Mouse (Mus musculus): ENCODE data around the gene Akr1a1. TPM values are rescaled to one million over a fixed set of nuclear protein-coding genes. Genes with fewer than 3 reads are reported as not detected.

Gene Akr1a1
- polyA plus RNA-seq, 2 experiments: 194 to 275 TPM

DNA sequence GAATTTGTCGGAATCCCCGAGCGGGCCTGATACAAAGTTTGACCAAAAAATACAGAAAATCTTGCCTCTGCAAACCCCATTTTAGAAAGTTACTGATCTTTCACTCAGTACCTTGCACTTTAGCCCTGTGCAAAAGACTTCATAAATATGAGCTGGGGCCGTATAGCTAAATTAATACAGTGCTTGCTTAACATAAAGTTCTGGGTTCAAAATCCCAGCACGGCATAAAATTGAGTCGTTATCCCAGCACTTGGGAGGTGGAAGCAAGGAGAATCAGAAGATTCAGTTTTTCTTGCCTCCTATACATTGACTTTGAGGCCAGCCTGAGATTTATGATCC is 286 bp upstream of the Akr1a1 start:
- H3K9me3 ChIP-seq (ENCODE audit: control insufficient read depth, low read length): no peaks in the 10 kb centered on the region
- 11% methylated on average over 6 of the region's 6 CpGs for WGBS (ENCODE audit: insufficient replicate concordance)
- H3K4me2 ChIP-seq (ENCODE audit: low read depth): peak overlapping the region; percentile 84
- peak overlapping the region; percentile 18 for H3K27ac ChIP-seq
- no peak for TF ChIP-seq EP300 (IDR thresholded peaks at IDR 0.05; ENCODE audit: low read depth)
- TF ChIP-seq CTCF (IDR thresholded peaks at IDR 0.05; ENCODE audit: low read depth): no peak
- H3K27me3 ChIP-seq (ENCODE audit: control insufficient read depth, insufficient read depth, low read length): no peaks in the 10 kb centered on the region
- H3K36me3 ChIP-seq (replicated peaks; ENCODE audit: control insufficient read depth, insufficient read depth, low read depth): peaks cover 3% of the 10 kb centered on the region; the same call in 1 of the 2 replicates
- peaks cover 17 to 26% of the 10 kb centered on the region in 2 experiments for H3K4me1 ChIP-seq (replicated peaks; ENCODE audit: control insufficient read depth in 2 of 2, insufficient read depth in 2 of 2, low read length in 1 of 2)
- H3K4me3 ChIP-seq (ENCODE audit: insufficient read depth in 1 of 2, low read depth in 2 of 2, low read length in 2 of 2): peak overlapping the region; percentile 85 to 97
- H3K9ac ChIP-seq (replicated peaks): peak overlapping the region; percentile 92
- ATAC-seq (ENCODE audit: insufficient read depth): peak; percentile 5; the same call in 1 of the 2 replicates
- no peak for DNase-seq (ENCODE audit: low read depth in 3 of 3, low spot score in 3 of 3)

- Histone ChIP-seq H3K4me3 (ENCODE audit: insufficient read depth in 1 of 2, low read depth in 2 of 2, low read length in 2 of 2) (peak overlapping the region; percentile 85 to 97), H3K4me2 (ENCODE audit: low read depth) (peak overlapping the region; percentile 84), H3K4me1 (replicated peaks; ENCODE audit: control insufficient read depth in 2 of 2, insufficient read depth in 2 of 2, low read length in 1 of 2) (peaks cover 17 to 19% of the 10 kb centered on the region in 2 experiments), H3K27ac (peak overlapping the region; percentile 79), H3K36me3 (replicated peaks; ENCODE audit: control insufficient read depth, insufficient read depth, low read depth) (peaks cover 5% of the 10 kb centered on the region), H3K27me3 (ENCODE audit: control insufficient read depth, insufficient read depth, low read length) (no peaks in the 10 kb centered on the region), H3K9me3 (ENCODE audit: control insufficient read depth, low read length) (no peaks in the 10 kb centered on the region), H3K9ac (replicated peaks) (peak overlapping the region; percentile 92)
- 27% methylated on average over 5 of the region's 5 CpGs for WGBS (ENCODE audit: insufficient replicate concordance)
- no peak for DNase-seq (ENCODE audit: low read depth in 3 of 3, low spot score in 3 of 3)
- ATAC-seq (ENCODE audit: insufficient read depth): no peak
- TF ChIP-seq CTCF (IDR thresholded peaks at IDR 0.05; ENCODE audit: low read depth) (no peak), EP300 (IDR thresholded peaks at IDR 0.05; ENCODE audit: low read depth) (no peak)
Observed at GRCm38 (mm10) chr4:116650365-116650764, 1.1 kb downstream of the Akr1a1 start.

DNA sequence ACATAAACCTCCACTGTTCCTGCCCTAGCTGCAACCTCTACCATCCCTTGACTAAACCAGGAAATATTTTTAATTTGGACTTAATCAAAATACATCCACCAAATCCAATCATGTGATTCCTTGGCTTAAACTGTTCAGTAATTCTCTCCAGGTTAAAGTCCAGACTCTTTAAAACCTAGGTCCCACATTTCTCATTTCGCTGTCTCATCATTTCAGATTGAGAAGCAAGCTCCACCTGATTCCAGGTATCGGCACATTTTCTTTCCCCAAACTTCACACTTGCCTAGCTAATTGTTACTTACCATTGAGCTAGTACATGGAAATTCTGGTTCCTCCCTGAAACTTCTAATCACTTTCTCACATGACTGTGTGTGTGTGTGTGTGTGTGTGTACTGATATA is 2.1 kb downstream of the Akr1a1 start:
- TF ChIP-seq EP300 (IDR thresholded peaks at IDR 0.05; ENCODE audit: low read depth) (0 out of 2 replicates have a peak, but pooled peaks have one; percentile 14), CTCF (IDR thresholded peaks at IDR 0.05; ENCODE audit: low read depth) (no peak)
- Histone ChIP-seq H3K9me3 (ENCODE audit: control insufficient read depth, low read length) (no peaks in the 10 kb centered on the region), H3K4me1 (replicated peaks; ENCODE audit: control insufficient read depth in 2 of 2, insufficient read depth in 2 of 2, low read length in 1 of 2) (peaks cover 13 to 16% of the 10 kb centered on the region in 2 experiments), H3K36me3 (replicated peaks; ENCODE audit: control insufficient read depth, insufficient read depth, low read depth) (peaks cover 5% of the 10 kb centered on the region), H3K4me3 (ENCODE audit: insufficient read depth in 1 of 2, low read depth in 2 of 2, low read length in 2 of 2) (peak overlapping the region in 1 of 2 experiments; percentile 18; a peak in 2 of 4 replicates), H3K27me3 (ENCODE audit: control insufficient read depth, insufficient read depth, low read length) (no peaks in the 10 kb centered on the region), H3K4me2 (ENCODE audit: low read depth) (peak overlapping the region; percentile 84), H3K27ac (no peak overlapping the region), H3K9ac (replicated peaks) (no peak overlapping the region)
- 84% methylated on average over 2 of the region's 2 CpGs for WGBS (ENCODE audit: insufficient replicate concordance)
- no peak for DNase-seq (ENCODE audit: low read depth in 3 of 3, low spot score in 3 of 3)
- ATAC-seq (ENCODE audit: insufficient read depth): no peak

DNA sequence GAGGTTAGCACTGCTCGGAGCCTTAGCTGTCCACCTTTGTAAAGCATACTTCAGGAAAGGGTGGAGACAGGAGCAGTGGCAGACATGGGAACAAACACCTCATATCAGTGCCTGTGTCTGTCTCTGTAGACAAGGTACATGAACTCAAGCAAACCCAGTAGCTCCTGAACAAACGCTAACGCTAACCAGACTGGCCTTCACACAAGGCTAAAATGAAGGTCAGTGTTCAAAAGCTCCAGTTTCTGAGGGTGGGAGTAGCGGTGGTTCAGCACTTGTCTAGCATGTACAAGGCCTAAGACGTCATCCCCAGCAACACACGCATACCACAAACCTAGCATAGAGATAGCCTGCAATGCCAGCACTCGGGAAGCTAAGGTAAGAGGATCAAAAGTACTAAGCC is 5.9 kb downstream of the Akr1a1 start:
- Histone ChIP-seq H3K4me1 (replicated peaks; ENCODE audit: control insufficient read depth in 2 of 2, insufficient read depth in 2 of 2, low read length in 1 of 2) (peaks cover 9 to 12% of the 10 kb centered on the region in 2 experiments), H3K4me2 (ENCODE audit: low read depth) (no peak overlapping the region), H3K36me3 (replicated peaks; ENCODE audit: control insufficient read depth, insufficient read depth, low read depth) (peaks cover 22% of the 10 kb centered on the region), H3K9me3 (ENCODE audit: control insufficient read depth, low read length) (no peaks in the 10 kb centered on the region), H3K27me3 (ENCODE audit: control insufficient read depth, insufficient read depth, low read length) (no peaks in the 10 kb centered on the region), H3K4me3 (ENCODE audit: insufficient read depth in 1 of 2, low read depth in 2 of 2, low read length in 2 of 2) (no peak overlapping the region), H3K27ac (no peak overlapping the region), H3K9ac (replicated peaks) (no peak overlapping the region)
- no peak for ATAC-seq (ENCODE audit: insufficient read depth)
- 76% methylated on average over 7 of the region's 7 CpGs for WGBS (ENCODE audit: insufficient replicate concordance)
- no peak for TF ChIP-seq CTCF (IDR thresholded peaks at IDR 0.05; ENCODE audit: low read depth)
- TF ChIP-seq EP300 (IDR thresholded peaks at IDR 0.05; ENCODE audit: low read depth): no peak
- DNase-seq (ENCODE audit: low read depth in 3 of 3, low spot score in 3 of 3): no peak

- no peaks in the 10 kb centered on the region for H3K9me3 ChIP-seq (ENCODE audit: control insufficient read depth, low read length)
- no peak overlapping the region for H3K4me3 ChIP-seq (ENCODE audit: insufficient read depth in 1 of 2, low read depth in 2 of 2, low read length in 2 of 2)
- TF ChIP-seq EP300 (IDR thresholded peaks at IDR 0.05; ENCODE audit: low read depth) (no peak), CTCF (IDR thresholded peaks at IDR 0.05; ENCODE audit: low read depth) (peak; percentile 61)
- H3K4me1 ChIP-seq (replicated peaks; ENCODE audit: control insufficient read depth in 2 of 2, insufficient read depth in 2 of 2, low read length in 1 of 2): peaks cover 1 to 2% of the 10 kb centered on the region in 2 experiments; a peak in 2 of 4 replicates
- WGBS (ENCODE audit: insufficient replicate concordance): 49% methylated on average over 6 of the region's 6 CpGs
- DNase-seq (ENCODE audit: low read depth in 3 of 3, low spot score in 3 of 3) (no peak), ATAC-seq (ENCODE audit: insufficient read depth) (0 out of 2 replicates have a peak, but pooled peaks have one; percentile 21)
- H3K9ac ChIP-seq (replicated peaks): no peak overlapping the region
- no peak overlapping the region for H3K27ac ChIP-seq
- no peak overlapping the region for H3K4me2 ChIP-seq (ENCODE audit: low read depth)
- peaks cover 32% of the 10 kb centered on the region for H3K36me3 ChIP-seq (replicated peaks; ENCODE audit: control insufficient read depth, insufficient read depth, low read depth)
- no peaks in the 10 kb centered on the region for H3K27me3 ChIP-seq (ENCODE audit: control insufficient read depth, insufficient read depth, low read length)
Observed at GRCm38 (mm10) chr4:116644326-116644725, 7.2 kb downstream of the Akr1a1 start.

Measured in liver, embryonic 14.5 days (tissue).